Mouse (Mus musculus) neutrophil, adult 5-6 weeks (primary cell): Measurements from ENCODE around the gene Kl. TPM values are rescaled to one million over a fixed set of nuclear protein-coding genes. Genes with fewer than 3 reads are reported as not detected.

Source experiments
- ATAC-seq: fragments of 151-379, 151-347 bp; 2 replicates; pipeline ENCODE4 v1.8.0; 2017; ENCODE audit warnings: mild to moderate bottlenecking, moderate TSS enrichment; ENCODE audit not compliant: insufficient number of reproducible peaks, poor library complexity, low FRiP score, severe bottlenecking; ENCODE audit errors: extremely low read depth
- total RNA-seq: library from RNA; stranded (forward); fragments of 200-1000 nt; gene quantifications from 2 replicates; pipeline ENCODE4 v1.2.3, GENCODE M21; 2017

The Kl gene
- total RNA-seq: not detected in 2 replicates

GRCm38 (mm10) chr5:150952328-150952668, at the start of gene Kl:
Gene Kl, plus strand, starts transcription at chr5:150952607.
- no peak for ATAC-seq

DNA sequence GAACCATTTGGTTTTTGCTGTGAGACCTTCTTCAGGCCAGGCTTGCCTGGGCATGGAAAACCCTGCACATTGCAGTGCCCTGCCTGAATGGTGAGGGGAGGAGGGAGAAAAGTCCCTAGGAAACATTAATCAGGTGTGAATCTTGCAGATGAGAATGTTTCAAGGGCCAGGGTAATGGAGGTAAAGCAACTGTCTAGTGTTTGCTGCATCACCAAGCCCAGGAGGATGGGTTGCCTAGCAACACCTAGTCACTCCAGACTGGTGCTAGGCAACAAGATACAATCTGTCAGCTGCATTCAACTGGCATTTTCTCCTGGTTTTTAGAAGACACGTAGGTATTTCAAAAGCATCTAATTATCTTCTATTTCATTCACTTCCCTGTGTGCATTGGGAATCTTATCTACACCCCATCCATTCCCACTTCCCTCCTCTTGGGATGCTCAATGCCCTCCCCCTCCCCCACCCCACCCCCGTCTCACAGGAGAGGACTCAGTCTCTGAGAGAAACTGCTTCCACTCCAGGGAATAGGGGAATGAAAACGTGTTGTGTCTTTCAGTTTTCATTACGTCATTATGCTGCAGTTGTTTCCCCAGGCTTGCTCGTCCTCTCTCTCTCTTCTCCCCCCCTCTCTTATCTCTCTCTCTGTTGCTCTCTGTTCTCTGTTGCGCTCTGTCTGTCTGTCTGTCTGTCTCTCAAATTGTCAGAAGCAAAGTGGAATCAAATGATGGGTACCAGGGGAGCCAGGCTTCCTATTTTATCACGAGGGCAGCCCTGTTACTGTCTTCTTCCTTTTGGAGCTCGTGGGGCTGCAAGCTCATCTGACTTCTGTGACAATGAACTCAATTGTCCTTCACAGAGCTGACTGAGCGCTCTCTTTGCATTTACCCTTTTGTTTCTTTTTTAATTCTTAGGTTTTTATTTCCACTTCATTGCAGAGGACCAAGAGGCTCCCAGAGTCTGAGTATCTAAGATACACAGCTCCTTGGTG, 46.1 kb upstream of the Kl start:
- no peak for ATAC-seq

DNA sequence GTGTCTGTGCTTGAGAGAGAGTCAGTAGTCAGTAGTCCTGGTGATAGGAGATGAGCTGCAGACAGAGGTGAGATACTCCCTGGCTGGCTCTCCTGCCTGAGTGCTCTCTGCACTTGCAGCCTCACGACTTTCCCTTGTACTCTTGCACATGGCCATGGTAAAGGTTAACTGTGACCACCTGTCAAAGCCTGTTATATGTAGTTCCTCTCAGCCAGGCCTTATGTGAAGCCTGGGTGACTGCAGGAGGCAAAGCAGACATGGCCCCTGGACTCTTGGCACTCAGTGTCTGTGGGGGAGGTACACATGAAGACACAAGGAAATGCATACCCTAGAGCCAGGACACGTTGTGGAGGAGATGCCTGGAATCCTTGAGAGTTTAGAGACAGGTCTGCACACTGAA, 40.3 kb upstream of the Kl start:
- ATAC-seq: no peak

DNA sequence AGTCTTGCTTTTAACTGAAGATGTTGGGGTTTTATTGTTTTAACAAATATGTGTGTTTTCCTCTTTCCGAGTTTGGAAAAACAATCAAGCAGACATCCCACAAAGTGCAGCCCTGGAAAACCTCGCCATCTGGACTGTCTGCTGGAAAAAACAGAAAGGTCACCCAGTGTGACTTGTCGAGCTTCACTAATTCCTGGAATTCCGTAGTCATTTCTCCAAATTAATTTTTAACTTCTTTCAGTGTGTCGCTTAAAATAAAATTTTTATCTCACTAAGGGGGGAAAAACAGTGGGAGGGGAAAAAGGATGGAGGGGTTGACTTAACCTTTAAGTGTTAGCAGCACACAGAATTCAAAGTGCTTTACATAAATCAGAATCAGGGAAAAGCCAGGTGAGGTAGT, 39.8 kb upstream of the Kl start:
- no peak for ATAC-seq

DNA sequence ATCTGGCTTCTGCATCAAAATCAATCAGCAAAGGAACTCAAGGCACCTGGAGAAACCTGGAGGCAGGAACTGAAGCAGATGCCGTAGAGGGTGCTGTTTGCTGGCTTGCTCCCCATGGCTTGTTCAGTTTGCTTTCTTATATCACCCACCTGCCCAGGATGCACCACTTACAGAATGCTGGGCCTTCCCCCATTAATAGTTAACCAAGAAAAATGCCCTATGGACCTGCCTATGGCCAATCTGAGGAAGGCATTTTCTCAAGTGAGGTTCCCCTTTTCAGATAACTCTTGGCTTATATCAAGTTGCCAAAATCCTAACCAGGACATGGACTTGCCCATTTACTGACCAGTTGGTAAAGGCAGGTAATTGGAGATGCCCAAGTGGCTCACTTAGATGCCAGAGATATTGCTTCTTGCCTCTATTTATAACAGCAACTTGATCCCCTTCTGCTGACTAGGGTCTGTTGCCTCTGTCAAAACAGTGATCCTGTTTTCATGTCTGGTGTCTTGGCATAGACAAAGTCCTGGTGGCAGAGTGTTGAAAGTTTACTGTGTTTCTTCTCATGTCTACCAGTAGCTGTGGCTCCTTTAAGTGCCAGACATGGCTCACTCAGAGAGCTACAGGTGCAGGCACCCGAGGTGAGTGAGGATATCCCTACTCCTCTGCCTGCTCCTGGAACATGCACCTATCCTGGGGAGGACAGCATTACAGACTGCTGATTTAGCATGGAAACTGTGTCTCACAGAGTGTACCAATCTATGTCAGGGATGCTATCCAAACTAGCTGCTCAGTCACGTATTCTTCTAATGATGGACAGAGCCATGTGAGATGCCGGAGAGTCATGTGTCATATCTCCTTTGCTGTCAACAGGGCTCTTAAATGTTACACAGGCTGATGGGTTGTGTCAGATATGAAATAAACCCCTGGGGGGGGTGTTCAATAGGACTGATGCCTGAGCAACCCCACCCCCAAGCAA, 37.0 kb upstream of the Kl start:
- no peak for ATAC-seq

- no peak for ATAC-seq
These were observed 35.1 kb upstream of the Kl start for GRCm38 (mm10) chr5:150917131-150917858.

DNA sequence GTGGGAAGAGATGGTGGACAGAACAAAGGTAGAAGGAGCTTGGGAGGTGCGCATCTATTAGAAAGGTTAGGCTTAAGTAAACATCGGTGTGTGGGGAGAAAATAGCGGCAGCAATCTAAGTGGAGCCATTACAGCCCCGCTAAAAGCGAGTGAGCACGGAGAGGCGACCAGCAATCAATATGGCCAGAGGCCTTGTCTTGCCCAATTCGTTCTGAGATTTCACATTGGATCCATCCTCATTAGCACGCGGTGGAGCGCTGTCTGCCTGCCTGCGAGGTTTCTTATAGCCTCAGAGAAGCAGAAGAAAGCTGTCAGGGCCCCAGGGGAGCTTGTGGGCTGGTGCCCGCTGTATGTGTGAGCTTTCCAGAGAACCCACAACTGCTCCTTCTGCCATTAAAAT, 33.8 kb upstream of the Kl start:
- ATAC-seq: no peak

GRCm38 (mm10) chr5:150919269-150919668, 33.1 kb upstream of the Kl start:
- no peak for ATAC-seq

DNA sequence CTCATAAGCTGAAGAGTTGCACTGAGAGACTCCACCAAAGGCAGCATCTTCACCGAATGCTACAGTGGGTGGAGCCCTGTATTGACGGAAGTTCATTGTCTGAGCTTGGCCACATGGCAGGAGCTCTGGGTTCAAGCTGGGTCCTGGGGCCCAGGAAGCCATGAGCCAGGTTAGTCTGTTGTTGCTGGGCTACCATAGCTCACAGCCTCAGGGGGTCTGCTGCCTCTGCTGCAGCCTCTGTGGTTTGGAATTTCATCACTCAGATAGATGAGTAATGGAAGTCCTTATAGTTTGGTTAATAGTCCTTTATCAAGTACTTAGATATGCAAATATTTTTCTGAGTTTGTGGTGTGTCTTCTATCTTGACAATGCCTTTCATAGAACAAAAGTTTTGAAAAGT, 32.4 kb upstream of the Kl start:
- ATAC-seq: no peak

GRCm38 (mm10) chr5:150929406-150929805, 23.0 kb upstream of the Kl start:
- no peak for ATAC-seq

GRCm38 (mm10) chr5:150932596-150932995, 19.8 kb upstream of the Kl start:
- no peak for ATAC-seq

DNA sequence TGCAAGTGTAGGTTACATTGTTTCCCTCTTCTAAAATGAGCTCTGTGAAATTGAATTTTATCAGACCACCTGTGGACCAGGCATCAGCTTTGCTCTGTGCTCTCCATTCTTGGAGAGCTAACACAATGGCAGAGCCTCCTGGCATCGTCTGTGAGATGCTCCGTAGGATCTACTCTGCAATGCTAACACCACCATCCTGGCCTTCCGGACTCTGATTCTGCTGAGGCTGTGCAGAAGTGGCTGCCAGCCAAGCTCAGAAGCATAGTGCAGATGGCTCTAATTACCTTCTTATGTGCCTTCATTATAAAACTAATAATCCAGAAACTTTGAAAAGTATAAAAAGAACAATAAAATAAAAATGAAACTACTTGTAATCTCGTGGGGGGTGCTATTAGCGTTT, 16.2 kb upstream of the Kl start:
- no peak for ATAC-seq

DNA sequence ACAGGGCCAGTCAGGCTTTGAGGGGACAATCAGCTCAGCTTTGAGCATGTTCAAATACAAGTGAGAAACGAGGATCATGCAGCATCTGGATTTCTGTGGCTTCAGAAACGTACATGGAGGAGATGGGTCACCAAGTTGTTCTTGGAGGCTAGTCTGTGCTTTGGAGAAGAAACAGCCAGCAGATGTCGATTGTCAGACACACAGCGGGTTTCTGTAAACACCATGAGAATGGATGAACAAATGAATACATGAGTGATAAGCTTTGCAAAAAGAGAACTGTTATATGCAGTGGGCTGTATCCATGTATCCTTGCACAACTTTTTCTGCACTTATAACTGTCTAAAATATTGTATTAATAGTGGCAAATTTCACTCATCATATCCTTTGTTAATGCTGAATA, 15.6 kb upstream of the Kl start:
- ATAC-seq: no peak

DNA sequence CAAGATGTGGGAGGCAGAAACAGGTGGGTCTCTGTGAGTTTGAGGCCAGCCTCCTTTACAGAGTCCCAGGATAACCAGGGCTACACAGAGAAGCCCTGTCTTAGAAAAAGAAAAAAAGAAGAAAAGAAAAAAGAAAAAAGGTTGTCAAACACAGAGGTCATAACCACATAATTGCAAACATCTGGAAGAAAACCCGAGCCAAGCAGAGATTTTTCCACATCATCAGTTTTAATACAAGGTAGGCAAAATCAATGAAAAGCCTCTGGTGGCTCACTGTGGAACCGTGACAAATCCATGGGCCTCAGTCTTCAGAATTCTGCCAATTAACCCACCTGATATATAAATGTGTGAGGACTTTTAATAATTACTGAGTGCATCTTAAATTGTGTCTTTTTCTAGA, 14.9 kb upstream of the Kl start:
- ATAC-seq: no peak

- ATAC-seq: no peak
These were observed 6.8 kb upstream of the Kl start for GRCm38 (mm10) chr5:150945576-150945975.

- ATAC-seq: no peak
These were observed 3.3 kb upstream of the Kl start for GRCm38 (mm10) chr5:150949131-150949530.

DNA sequence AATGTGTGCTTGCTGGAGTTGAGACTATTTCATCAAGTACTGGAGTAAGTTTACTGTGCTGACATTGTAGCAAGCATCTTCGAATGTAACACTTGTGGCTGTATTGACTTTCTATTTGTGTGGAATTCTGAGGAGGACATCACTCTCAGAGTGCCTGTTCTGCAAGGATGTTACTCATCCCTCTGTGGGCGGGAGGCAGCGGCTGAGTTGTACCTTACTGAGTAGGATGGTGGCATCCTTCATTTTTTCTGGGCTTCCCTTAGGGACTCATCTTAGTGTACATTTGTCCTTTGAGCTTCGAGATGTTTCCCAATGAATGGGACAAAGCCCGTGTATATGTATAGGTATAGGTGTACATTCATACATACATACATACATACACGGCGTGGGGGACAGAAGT, 1.1 kb upstream of the Kl start:
- ATAC-seq: no peak

DNA sequence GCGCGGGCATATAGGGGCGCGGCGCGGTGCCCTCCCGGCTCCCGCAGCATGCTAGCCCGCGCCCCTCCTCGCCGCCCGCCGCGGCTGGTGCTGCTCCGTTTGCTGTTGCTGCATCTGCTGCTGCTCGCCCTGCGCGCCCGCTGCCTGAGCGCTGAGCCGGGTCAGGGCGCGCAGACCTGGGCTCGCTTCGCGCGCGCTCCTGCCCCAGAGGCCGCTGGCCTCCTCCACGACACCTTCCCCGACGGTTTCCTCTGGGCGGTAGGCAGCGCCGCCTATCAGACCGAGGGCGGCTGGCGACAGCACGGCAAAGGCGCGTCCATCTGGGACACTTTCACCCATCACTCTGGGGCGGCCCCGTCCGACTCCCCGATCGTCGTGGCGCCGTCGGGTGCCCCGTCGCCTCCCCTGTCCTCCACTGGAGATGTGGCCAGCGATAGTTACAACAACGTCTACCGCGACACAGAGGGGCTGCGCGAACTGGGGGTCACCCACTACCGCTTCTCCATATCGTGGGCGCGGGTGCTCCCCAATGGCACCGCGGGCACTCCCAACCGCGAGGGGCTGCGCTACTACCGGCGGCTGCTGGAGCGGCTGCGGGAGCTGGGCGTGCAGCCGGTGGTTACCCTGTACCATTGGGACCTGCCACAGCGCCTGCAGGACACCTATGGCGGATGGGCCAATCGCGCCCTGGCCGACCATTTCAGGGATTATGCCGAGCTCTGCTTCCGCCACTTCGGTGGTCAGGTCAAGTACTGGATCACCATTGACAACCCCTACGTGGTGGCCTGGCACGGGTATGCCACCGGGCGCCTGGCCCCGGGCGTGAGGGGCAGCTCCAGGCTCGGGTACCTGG, 488 bp downstream of the Kl start:
- ATAC-seq: no peak
